Mouse (Mus musculus) thymus, postnatal 25 days (tissue): ENCODE measurements around the gene Tubg1.
A peak's percentile ranks its signal among the peaks of the same experiment; 100 is the strongest.

Source experiments
- DNase-seq: peaks from one replicate; pipeline ENCODE4 v3.0.0; 2022

Gene Tubg1

GRCm38 (mm10) chr11:101167211-101167962 is 47.6 kb downstream of the Tubg1 start:
- DNase-seq, result no peak

- DNase-seq, result no peak
Observed at GRCm38 (mm10) chr11:101167963-101168300, 48.2 kb downstream of the Tubg1 start.

- DNase-seq, result no peak
Observed at GRCm38 (mm10) chr11:101168301-101168980, 48.7 kb downstream of the Tubg1 start.

- no peak for DNase-seq
Observed at GRCm38 (mm10) chr11:101169301-101170107, 49.8 kb downstream of the Tubg1 start.

- DNase-seq, result no peak
Observed at GRCm38 (mm10) chr11:101170354-101170810, 50.6 kb downstream of the Tubg1 start, which contains the start of gene Cntnap1. Gene Cntnap1 (plus strand): TSS chr11:101170523.

- DNase-seq, result peak; percentile 84
Observed at GRCm38 (mm10) chr11:101170811-101171610, 51.3 kb downstream of the Tubg1 start, which contains the start of gene Plekhh3. Gene Plekhh3 (minus strand): TSS chr11:101171351.

- DNase-seq, result peak; percentile 40
Observed at GRCm38 (mm10) chr11:101171721-101172433, 52.1 kb downstream of the Tubg1 start.

- no peak for DNase-seq
Observed at GRCm38 (mm10) chr11:101172434-101172815, 52.7 kb downstream of the Tubg1 start.

GRCm38 (mm10) chr11:101173112-101173511 is 53.4 kb downstream of the Tubg1 start:
- DNase-seq, result no peak

GRCm38 (mm10) chr11:101173631-101174388 is 54.1 kb downstream of the Tubg1 start:
- DNase-seq, result peak; percentile 80

GRCm38 (mm10) chr11:101174389-101174745 is 54.6 kb downstream of the Tubg1 start:
- no peak for DNase-seq

- no peak for DNase-seq
Observed at GRCm38 (mm10) chr11:101174851-101175628, 55.3 kb downstream of the Tubg1 start, which contains the start of gene Ccr10. Gene Ccr10 (minus strand): TSS chr11:101175443.

- no peak for DNase-seq
Observed at GRCm38 (mm10) chr11:101175636-101176116, 55.9 kb downstream of the Tubg1 start.
